Mouse (Mus musculus): Measurements from ENCODE around the gene Vat1. TPM values are rescaled to one million over a fixed set of nuclear protein-coding genes. Genes with fewer than 3 reads are reported as not detected.
A peak's percentile ranks its signal among the peaks of the same experiment; 100 is the strongest.
"Not testable (repeated sequence)": the region's sequence is repeated elsewhere in the genome, so short reads cannot be mapped to it uniquely, and the experiment has no call there.

Vat1 gene
- total RNA-seq, 2 experiments from 2014 or later, result 8.1 to 12.3 TPM

- not testable (repeated sequence) for ATAC-seq (replicated peaks; ENCODE audit: low FRiP score, poor library complexity, severe bottlenecking)
Measured at GRCm38 (mm10) chr11:101446860-101447259, 19.2 kb downstream of the Vat1 start.

DNA sequence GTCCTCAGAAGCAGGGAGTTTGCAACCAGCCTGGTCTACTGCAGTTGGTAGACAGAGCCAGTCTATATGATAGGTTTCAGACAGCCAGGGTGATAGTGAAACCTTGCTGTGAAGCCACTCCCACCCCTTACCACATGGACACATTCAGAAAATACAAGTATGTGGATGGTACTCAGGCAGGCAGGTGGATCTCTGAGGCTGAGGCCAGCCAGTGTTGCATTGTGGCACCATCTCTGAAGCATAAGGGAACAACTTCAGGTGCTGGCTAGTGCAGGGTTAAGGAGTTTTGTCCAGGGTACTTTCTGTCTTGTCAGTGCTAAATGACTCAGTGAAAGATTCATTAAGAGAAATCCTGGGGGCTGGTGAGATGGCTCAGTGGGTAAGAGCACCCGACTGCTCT, 19.7 kb downstream of the Vat1 start:
- ATAC-seq (replicated peaks; ENCODE audit: low FRiP score, poor library complexity, severe bottlenecking), result no peak

GRCm38 (mm10) chr11:101442760-101443159, 23.3 kb downstream of the Vat1 start:
- peak; percentile 13; the same call in 1 of the 2 replicates for ATAC-seq (replicated peaks; ENCODE audit: low FRiP score, poor library complexity, severe bottlenecking)

GRCm38 (mm10) chr11:101442127-101442693, 23.8 kb downstream of the Vat1 start, which contains the start of gene Rpl27:
Gene Rpl27 (plus strand): TSS chr11:101442298.
- ATAC-seq (replicated peaks; ENCODE audit: low FRiP score, poor library complexity, severe bottlenecking), result peak; percentile 98

DNA sequence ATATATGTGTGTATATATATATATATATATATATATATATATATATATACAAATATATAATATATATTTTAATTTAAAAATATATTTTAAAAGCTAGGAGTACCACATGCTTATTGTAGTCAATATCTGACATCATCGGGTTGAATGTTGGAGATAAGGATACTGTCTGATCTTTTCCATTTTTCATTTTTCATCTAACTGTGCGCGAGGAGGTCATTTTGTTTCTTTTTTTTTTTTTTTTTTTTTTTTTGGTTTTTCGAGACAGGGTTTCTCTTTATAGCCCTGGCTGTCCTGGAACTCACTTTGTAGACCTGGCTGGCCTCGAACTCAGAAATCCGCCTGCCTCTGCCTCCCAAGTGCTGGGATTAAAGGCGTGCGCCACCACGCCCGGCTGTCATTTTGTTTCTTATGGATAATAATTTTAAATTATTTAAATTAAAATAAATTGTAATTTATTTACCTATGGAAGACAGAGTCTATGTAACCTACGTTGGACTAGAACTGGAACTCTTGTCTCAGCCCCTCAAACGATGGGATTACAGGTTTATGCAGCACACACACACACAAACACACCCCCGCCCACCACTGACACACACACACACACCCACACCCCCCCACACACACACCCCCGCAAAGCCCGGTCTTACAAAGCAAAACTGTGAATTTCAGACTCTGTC, 24.4 kb downstream of the Vat1 start:
- ATAC-seq (replicated peaks; ENCODE audit: low FRiP score, poor library complexity, severe bottlenecking), result not testable (repeated sequence)

- ATAC-seq (replicated peaks; ENCODE audit: low FRiP score, poor library complexity, severe bottlenecking), result not testable (repeated sequence)
Measured at GRCm38 (mm10) chr11:101438006-101438405, 28.0 kb downstream of the Vat1 start.

DNA sequence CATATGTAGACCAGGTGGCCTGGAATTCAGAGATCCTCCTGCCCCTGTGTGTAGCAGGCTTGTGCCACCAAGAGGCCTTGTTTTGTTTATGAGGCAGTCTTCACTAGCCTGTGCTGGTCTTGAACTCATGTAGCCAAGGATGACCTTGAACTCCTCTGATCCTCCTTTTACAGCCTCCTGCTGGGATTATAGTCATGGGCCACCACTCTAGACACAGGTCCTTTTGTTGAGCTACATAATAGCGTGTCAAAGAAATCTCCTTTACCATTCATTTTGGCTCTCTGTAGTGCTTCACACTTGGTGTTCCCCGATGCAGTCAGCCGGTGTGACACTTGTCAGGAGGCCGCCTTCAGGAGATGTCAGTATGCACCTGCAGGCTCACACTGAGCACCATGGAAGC, 29.1 kb downstream of the Vat1 start:
- no peak for ATAC-seq (replicated peaks; ENCODE audit: low FRiP score, poor library complexity, severe bottlenecking)

GRCm38 (mm10) chr11:101435831-101436230, 30.2 kb downstream of the Vat1 start:
- no peak for ATAC-seq (replicated peaks; ENCODE audit: low FRiP score, poor library complexity, severe bottlenecking)

DNA sequence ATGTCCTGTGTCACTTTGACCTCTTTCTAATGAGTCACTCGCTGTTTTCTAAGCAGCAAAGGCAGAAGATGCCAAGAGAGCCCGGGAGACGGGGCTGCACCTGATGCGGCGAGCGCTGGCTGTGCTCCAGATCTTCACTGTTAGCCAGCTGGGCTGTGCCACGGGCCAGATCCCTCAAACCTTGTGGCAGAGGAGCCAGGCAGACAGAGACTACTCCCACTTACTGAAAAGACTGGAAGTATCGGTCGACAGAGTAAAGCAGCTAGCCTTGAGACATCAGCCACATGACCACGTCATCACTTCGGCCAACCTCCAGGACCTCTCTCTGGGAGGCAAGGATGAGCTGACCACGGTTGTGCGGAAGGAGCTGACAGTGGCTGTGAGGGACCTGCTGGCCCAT, 32.6 kb downstream of the Vat1 start:
- ATAC-seq (replicated peaks; ENCODE audit: low FRiP score, poor library complexity, severe bottlenecking), result 0 out of 2 replicates have a peak, but pooled peaks have one; percentile 10

DNA sequence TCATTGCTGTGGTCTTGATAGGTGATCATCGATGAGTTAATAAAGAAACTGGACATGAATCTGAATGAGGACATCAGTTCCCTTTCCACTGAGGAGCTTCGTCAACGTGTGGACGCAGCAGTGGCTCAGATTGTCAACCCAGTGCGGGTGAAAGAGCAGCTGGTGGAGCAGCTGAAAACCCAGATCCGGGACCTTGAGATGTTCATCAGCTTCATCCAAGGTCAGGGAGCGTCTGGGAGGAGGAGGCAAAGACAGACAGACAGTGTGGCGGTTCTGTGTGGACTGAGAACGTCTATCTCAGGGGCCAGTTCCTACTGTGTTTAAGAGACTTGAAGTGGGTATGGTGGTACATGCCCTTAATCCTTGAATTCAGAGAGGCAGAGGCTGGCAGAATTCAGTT, 34.7 kb downstream of the Vat1 start:
- ATAC-seq (replicated peaks; ENCODE audit: low FRiP score, poor library complexity, severe bottlenecking), result no peak

DNA sequence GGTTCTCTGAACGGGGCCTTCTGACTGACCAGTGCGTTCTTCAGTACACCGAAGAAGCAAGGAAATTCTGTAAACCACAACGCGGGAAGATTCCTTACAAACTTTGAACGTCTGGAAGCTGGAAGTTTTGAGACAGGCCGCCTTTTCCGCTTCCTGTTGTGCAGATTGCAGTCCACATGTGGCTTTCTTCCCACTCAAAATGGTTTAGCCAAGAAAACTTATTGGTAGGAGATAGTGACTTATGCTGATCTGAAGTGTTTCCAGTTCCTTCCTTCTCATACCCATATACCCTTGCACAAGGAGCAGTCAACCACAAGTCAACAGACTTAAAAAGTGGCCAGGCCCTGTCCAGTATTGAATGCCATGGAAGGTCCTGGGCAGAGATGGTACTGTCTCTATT, 39.9 kb downstream of the Vat1 start:
- no peak for ATAC-seq (replicated peaks; ENCODE audit: low FRiP score, poor library complexity, severe bottlenecking)

GRCm38 (mm10) chr11:101424925-101425813, 40.9 kb downstream of the Vat1 start, which contains the start of the genes Rundc1 and Ptges3l:
Gene Rundc1 (plus strand): TSS chr11:101425085.
Gene Ptges3l (minus strand): TSS chr11:101425333.
- ATAC-seq (replicated peaks; ENCODE audit: low FRiP score, poor library complexity, severe bottlenecking), result peak; percentile 96

- ATAC-seq (replicated peaks; ENCODE audit: low FRiP score, poor library complexity, severe bottlenecking), result no peak
Measured at GRCm38 (mm10) chr11:101424105-101424851, 41.8 kb downstream of the Vat1 start, which contains the start of gene Gm27029. Gene Gm27029 (minus strand): TSS chr11:101424796.

DNA sequence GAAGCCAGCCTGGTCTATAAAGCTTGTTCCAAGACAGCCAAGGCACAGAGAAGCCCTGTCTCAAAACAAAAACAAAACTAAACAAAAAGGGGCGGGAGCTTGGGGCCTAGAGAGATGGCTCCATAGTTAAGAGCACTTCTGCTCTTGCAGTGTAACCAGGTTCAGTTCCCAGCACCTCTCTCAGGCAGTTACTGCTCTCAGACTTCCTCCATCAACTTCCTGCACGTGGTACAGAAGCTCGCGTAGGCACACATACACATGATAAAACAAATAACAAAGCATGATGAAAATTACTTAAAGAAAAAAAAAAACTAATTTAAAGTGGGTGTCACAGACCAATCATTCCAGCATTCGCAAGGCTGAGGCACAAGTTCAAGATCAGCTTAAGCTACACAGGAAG, 45.9 kb downstream of the Vat1 start:
- no peak for ATAC-seq (replicated peaks; ENCODE audit: low FRiP score, poor library complexity, severe bottlenecking)

DNA sequence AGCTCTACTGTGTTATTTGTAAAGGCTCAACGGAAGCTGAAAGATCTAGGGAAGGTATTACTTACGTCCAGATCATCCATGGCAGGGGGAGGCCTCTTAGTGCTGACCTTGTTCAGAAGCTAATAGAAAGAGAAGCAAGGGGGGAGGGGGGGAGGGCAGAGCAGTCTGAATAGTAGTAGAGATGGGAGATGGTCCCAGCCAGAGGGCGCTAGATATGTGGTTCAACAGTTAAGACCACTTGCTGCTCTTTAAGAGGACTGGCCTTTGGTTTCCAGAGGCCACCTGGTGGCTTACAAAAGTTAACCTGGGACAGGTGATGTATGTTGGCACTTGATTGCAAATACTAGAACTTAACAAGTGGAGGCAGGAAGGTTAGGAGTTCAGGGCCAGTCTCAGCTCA, 46.4 kb downstream of the Vat1 start:
- ATAC-seq (replicated peaks; ENCODE audit: low FRiP score, poor library complexity, severe bottlenecking), result no peak

- ATAC-seq (replicated peaks; ENCODE audit: low FRiP score, poor library complexity, severe bottlenecking), result no peak
Measured at GRCm38 (mm10) chr11:101418991-101419390, 47.0 kb downstream of the Vat1 start.

- peak; percentile 78 for ATAC-seq (replicated peaks; ENCODE audit: low FRiP score, poor library complexity, severe bottlenecking)
Measured at GRCm38 (mm10) chr11:101417101-101417855, 48.8 kb downstream of the Vat1 start, which contains the start of gene Aarsd1. Gene Aarsd1 (minus strand): TSS chr11:101417615.

- peak; percentile 78 for ATAC-seq (replicated peaks; ENCODE audit: low FRiP score, poor library complexity, severe bottlenecking)
Measured at GRCm38 (mm10) chr11:101416433-101417100, 49.5 kb downstream of the Vat1 start.
